Mouse (Mus musculus) adrenal gland (tissue): Measurements from ENCODE around the gene Anapc15-ps.
"Not testable (repeated sequence)": the region's sequence is repeated elsewhere in the genome, so short reads cannot be mapped to it uniquely, and the experiment has no call there.

ENCODE experiments used
- intact Hi-C: fragments of 180-260 bp; cut with DNase I; formaldehyde crosslinking; loops from one replicate; pipeline ENCODE4 v1.15.1; 2025

Anapc15-ps gene

GRCm38 (mm10) chr10:95634751-95635150 is 38.5 kb downstream of the Anapc15-ps start:
- intact Hi-C loops, result no loop called here

- intact Hi-C loops, result no loop called here
Observed at GRCm38 (mm10) chr10:95634261-95634660, 39.0 kb downstream of the Anapc15-ps start.

GRCm38 (mm10) chr10:95631568-95631967 is 41.7 kb downstream of the Anapc15-ps start:
- intact Hi-C loops, result no loop called here

GRCm38 (mm10) chr10:95630726-95631345 is 42.4 kb downstream of the Anapc15-ps start:
- intact Hi-C loops, result no loop called here

- intact Hi-C loops, result not testable (repeated sequence)
Observed at GRCm38 (mm10) chr10:95630166-95630565, 43.1 kb downstream of the Anapc15-ps start.

- intact Hi-C loops, result no loop called here
Observed at GRCm38 (mm10) chr10:95628338-95628737, 44.9 kb downstream of the Anapc15-ps start.

GRCm38 (mm10) chr10:95627381-95627780 is 45.9 kb downstream of the Anapc15-ps start:
- intact Hi-C loops, result no loop called here

- intact Hi-C loops, result no loop called here
Observed at GRCm38 (mm10) chr10:95625300-95625699, 48.0 kb downstream of the Anapc15-ps start.

GRCm38 (mm10) chr10:95624007-95624406 is 49.2 kb downstream of the Anapc15-ps start:
- intact Hi-C loops, result no loop called here

GRCm38 (mm10) chr10:95623518-95623905 is 49.7 kb downstream of the Anapc15-ps start:
- intact Hi-C loops, result no loop called here
